Mouse (Mus musculus): ENCODE results near the gene Htra3. TPM values are rescaled to one million over a fixed set of nuclear protein-coding genes. Genes with fewer than 3 reads are reported as not detected.

Htra3 gene
- polyA plus RNA-seq, 1 experiment from 2014 or later = 10.4 TPM

- Histone ChIP-seq H3K4me2 (replicated peaks) (no peak overlapping the region), H3K9ac (replicated peaks) (no peak overlapping the region), H3K4me3 (replicated peaks) (no peak overlapping the region), H3K36me3 (no peaks in the 10 kb centered on the region), H3K9me3 (no peaks in the 10 kb centered on the region), H3K27me3 (no peaks in the 10 kb centered on the region), H3K27ac (no peak overlapping the region), H3K4me1 (replicated peaks) (0 out of 2 replicates have a peak, but pooled peaks cover under 1% of the 10 kb centered on the region)
- WGBS = 91% methylated on average over 2 of the region's 2 CpGs
- ATAC-seq = no peak
Observed at GRCm38 (mm10) chr5:35626408-35626807, 53.2 kb downstream of the Htra3 start.

GRCm38 (mm10) chr5:35624751-35625239 lies 54.8 kb downstream of the Htra3 start:
- no peak overlapping the region for H3K4me2 ChIP-seq (replicated peaks)
- no peaks in the 10 kb centered on the region for H3K9me3 ChIP-seq
- no peak overlapping the region for H3K4me3 ChIP-seq (replicated peaks)
- H3K36me3 ChIP-seq = no peaks in the 10 kb centered on the region
- ATAC-seq = no peak
- H3K27me3 ChIP-seq = no peaks in the 10 kb centered on the region
- H3K9ac ChIP-seq (replicated peaks) = no peak overlapping the region
- peaks cover 4% of the 10 kb centered on the region; the same call in 1 of the 2 replicates for H3K4me1 ChIP-seq (replicated peaks)
- no peak overlapping the region for H3K27ac ChIP-seq
- WGBS = 75% methylated on average over 4 of the region's 4 CpGs

- H3K27ac ChIP-seq = no peak overlapping the region
- H3K4me1 ChIP-seq (replicated peaks) = peaks cover 4% of the 10 kb centered on the region; the same call in 1 of the 2 replicates
- no peak for ATAC-seq
- no peak overlapping the region for H3K4me3 ChIP-seq (replicated peaks)
- H3K9me3 ChIP-seq = no peaks in the 10 kb centered on the region
- no peak overlapping the region for H3K4me2 ChIP-seq (replicated peaks)
- H3K9ac ChIP-seq (replicated peaks) = no peak overlapping the region
- H3K27me3 ChIP-seq = no peaks in the 10 kb centered on the region
- H3K36me3 ChIP-seq = no peaks in the 10 kb centered on the region
Observed at GRCm38 (mm10) chr5:35623831-35624230, 55.8 kb downstream of the Htra3 start.

- no peak for ATAC-seq
- Histone ChIP-seq H3K4me3 (replicated peaks) (no peak overlapping the region), H3K27me3 (no peaks in the 10 kb centered on the region), H3K4me2 (replicated peaks) (no peak overlapping the region), H3K36me3 (no peaks in the 10 kb centered on the region), H3K27ac (no peak overlapping the region), H3K9ac (replicated peaks) (no peak overlapping the region), H3K4me1 (replicated peaks) (peaks cover 8% of the 10 kb centered on the region; the same call in 1 of the 2 replicates), H3K9me3 (no peaks in the 10 kb centered on the region)
- WGBS = 48% methylated on average over 4 of the region's 4 CpGs
Observed at GRCm38 (mm10) chr5:35621114-35621513, 58.5 kb downstream of the Htra3 start.

- peaks cover 11% of the 10 kb centered on the region; the same call in 1 of the 2 replicates for H3K36me3 ChIP-seq
- H3K4me1 ChIP-seq (replicated peaks) = peaks cover 8% of the 10 kb centered on the region; the same call in 1 of the 2 replicates
- WGBS = 47% methylated on average over 5 of the region's 5 CpGs
- no peak overlapping the region for H3K27ac ChIP-seq
- no peak overlapping the region for H3K4me2 ChIP-seq (replicated peaks)
- no peak overlapping the region for H3K4me3 ChIP-seq (replicated peaks)
- H3K9ac ChIP-seq (replicated peaks) = no peak overlapping the region
- H3K27me3 ChIP-seq = no peaks in the 10 kb centered on the region
- no peak for ATAC-seq
- H3K9me3 ChIP-seq = no peaks in the 10 kb centered on the region
Observed at GRCm38 (mm10) chr5:35616943-35617342, 62.6 kb downstream of the Htra3 start.

- Histone ChIP-seq H3K36me3 (peaks cover 17% of the 10 kb centered on the region), H3K4me2 (replicated peaks) (no peak overlapping the region), H3K4me3 (replicated peaks) (no peak overlapping the region), H3K9ac (replicated peaks) (no peak overlapping the region), H3K27me3 (no peaks in the 10 kb centered on the region), H3K27ac (no peak overlapping the region), H3K4me1 (replicated peaks) (peaks cover 23% of the 10 kb centered on the region), H3K9me3 (no peaks in the 10 kb centered on the region)
- ATAC-seq = no peak
- 90% methylated on average over 8 of the region's 8 CpGs for WGBS
Observed at GRCm38 (mm10) chr5:35612722-35613121, 66.9 kb downstream of the Htra3 start.

- 90% methylated on average over 11 of the region's 11 CpGs for WGBS
- no peaks in the 10 kb centered on the region for H3K27me3 ChIP-seq
- peaks cover 20% of the 10 kb centered on the region for H3K4me1 ChIP-seq (replicated peaks)
- no peak for ATAC-seq
- no peak overlapping the region for H3K27ac ChIP-seq
- H3K4me2 ChIP-seq (replicated peaks) = no peak overlapping the region
- H3K4me3 ChIP-seq (replicated peaks) = no peak overlapping the region
- no peaks in the 10 kb centered on the region for H3K9me3 ChIP-seq
- peaks cover 17% of the 10 kb centered on the region for H3K36me3 ChIP-seq
- no peak overlapping the region for H3K9ac ChIP-seq (replicated peaks)
Observed at GRCm38 (mm10) chr5:35611900-35612299, 67.7 kb downstream of the Htra3 start.

GRCm38 (mm10) chr5:35611170-35611569 lies 68.4 kb downstream of the Htra3 start:
- Histone ChIP-seq H3K9ac (replicated peaks) (no peak overlapping the region), H3K27ac (no peak overlapping the region), H3K36me3 (peaks cover 17% of the 10 kb centered on the region), H3K4me3 (replicated peaks) (no peak overlapping the region), H3K9me3 (no peaks in the 10 kb centered on the region), H3K4me1 (replicated peaks) (peaks cover 20% of the 10 kb centered on the region), H3K4me2 (replicated peaks) (no peak overlapping the region), H3K27me3 (no peaks in the 10 kb centered on the region)
- 87% methylated on average over 9 of the region's 9 CpGs for WGBS
- no peak for ATAC-seq

GRCm38 (mm10) chr5:35610381-35610780 lies 69.2 kb downstream of the Htra3 start:
- no peak for ATAC-seq
- Histone ChIP-seq H3K9me3 (no peaks in the 10 kb centered on the region), H3K4me3 (replicated peaks) (no peak overlapping the region), H3K27me3 (no peaks in the 10 kb centered on the region), H3K36me3 (peaks cover 24% of the 10 kb centered on the region), H3K4me2 (replicated peaks) (no peak overlapping the region), H3K9ac (replicated peaks) (no peak overlapping the region), H3K4me1 (replicated peaks) (peaks cover 20% of the 10 kb centered on the region), H3K27ac (no peak overlapping the region)
- WGBS = 92% methylated on average over 7 of the region's 7 CpGs

GRCm38 (mm10) chr5:35609971-35610370 lies 69.6 kb downstream of the Htra3 start:
- Histone ChIP-seq H3K9me3 (no peaks in the 10 kb centered on the region), H3K27me3 (no peaks in the 10 kb centered on the region), H3K36me3 (peaks cover 28% of the 10 kb centered on the region), H3K4me2 (replicated peaks) (no peak overlapping the region), H3K27ac (no peak overlapping the region), H3K4me3 (replicated peaks) (no peak overlapping the region), H3K4me1 (replicated peaks) (peaks cover 20% of the 10 kb centered on the region), H3K9ac (replicated peaks) (no peak overlapping the region)
- peak; percentile 12; the same call in 1 of the 2 replicates for ATAC-seq
- 87% methylated on average over 2 of the region's 2 CpGs for WGBS

- ATAC-seq = peak; percentile 73
- H3K36me3 ChIP-seq = peaks cover 31% of the 10 kb centered on the region
- no peaks in the 10 kb centered on the region for H3K9me3 ChIP-seq
- 0 out of 2 replicates have a peak overlapping the region, but pooled peaks have one; percentile 11 for H3K9ac ChIP-seq (replicated peaks)
- H3K4me1 ChIP-seq (replicated peaks) = peaks cover 20% of the 10 kb centered on the region
- no peaks in the 10 kb centered on the region for H3K27me3 ChIP-seq
- H3K27ac ChIP-seq = 0 out of 2 replicates have a peak overlapping the region, but pooled peaks have one; percentile 10
- no peak overlapping the region; the same call in 1 of the 2 replicates for H3K4me2 ChIP-seq (replicated peaks)
- 3% methylated on average over 12 of the region's 12 CpGs for WGBS
- H3K4me3 ChIP-seq (replicated peaks) = no peak overlapping the region
Observed at GRCm38 (mm10) chr5:35609381-35609780, 70.2 kb downstream of the Htra3 start.

- Histone ChIP-seq H3K4me3 (replicated peaks) (no peak overlapping the region), H3K4me2 (replicated peaks) (no peak overlapping the region), H3K27ac (no peak overlapping the region), H3K9ac (replicated peaks) (no peak overlapping the region), H3K4me1 (replicated peaks) (peaks cover 20% of the 10 kb centered on the region), H3K27me3 (no peaks in the 10 kb centered on the region), H3K9me3 (no peaks in the 10 kb centered on the region), H3K36me3 (peaks cover 32% of the 10 kb centered on the region)
- 81% methylated on average over 5 of the region's 5 CpGs for WGBS
- ATAC-seq = no peak
Observed at GRCm38 (mm10) chr5:35608559-35608958, 71.0 kb downstream of the Htra3 start.

GRCm38 (mm10) chr5:35607784-35608183 lies 71.8 kb downstream of the Htra3 start:
- WGBS = 73% methylated on average over 7 of the region's 7 CpGs
- Histone ChIP-seq H3K36me3 (peaks cover 37% of the 10 kb centered on the region), H3K4me1 (replicated peaks) (peaks cover 20% of the 10 kb centered on the region), H3K4me2 (replicated peaks) (no peak overlapping the region), H3K4me3 (replicated peaks) (no peak overlapping the region), H3K27ac (no peak overlapping the region), H3K9ac (replicated peaks) (no peak overlapping the region), H3K27me3 (no peaks in the 10 kb centered on the region), H3K9me3 (no peaks in the 10 kb centered on the region)
- no peak for ATAC-seq
